Mouse (Mus musculus) c-Kit-negative CD71-positive TER-119-positive erythroid progenitor cells, embryonic 14.5 days (primary cell): ENCODE data around the gene Fank1.

ENCODE experiments used
- DNase-seq: peaks from one replicate; pipeline ENCODE4 v3.0.0-alpha.2; 2013; ENCODE audit warnings: low read depth, low spot score

The Fank1 gene

GRCm38 (mm10) chr7:133776626-133776996, at the start of gene Fank1:
Gene Fank1, plus strand, starts transcription at chr7:133776861.
- DNase-seq = peak; percentile 84

- no peak for DNase-seq
These were observed 49.6 kb upstream of the Fank1 start for GRCm38 (mm10) chr7:133727027-133727426.

- DNase-seq = no peak
These were observed 47.3 kb upstream of the Fank1 start for GRCm38 (mm10) chr7:133729351-133729750.

GRCm38 (mm10) chr7:133730324-133731191, 46.1 kb upstream of the Fank1 start:
- no peak for DNase-seq

GRCm38 (mm10) chr7:133731971-133732645, 44.6 kb upstream of the Fank1 start:
- no peak for DNase-seq

- no peak for DNase-seq
These were observed 36.1 kb upstream of the Fank1 start for GRCm38 (mm10) chr7:133740558-133740957.

GRCm38 (mm10) chr7:133742530-133743325, 33.9 kb upstream of the Fank1 start:
- DNase-seq = no peak

- no peak for DNase-seq
These were observed 33.0 kb upstream of the Fank1 start for GRCm38 (mm10) chr7:133743611-133744010.

- DNase-seq = no peak
These were observed 32.5 kb upstream of the Fank1 start for GRCm38 (mm10) chr7:133744209-133744608.

- no peak for DNase-seq
These were observed 32.0 kb upstream of the Fank1 start for GRCm38 (mm10) chr7:133744701-133745100.

- DNase-seq = no peak
These were observed 29.3 kb upstream of the Fank1 start for GRCm38 (mm10) chr7:133747372-133747771.

GRCm38 (mm10) chr7:133748753-133749152, 27.9 kb upstream of the Fank1 start:
- DNase-seq = no peak

GRCm38 (mm10) chr7:133750666-133751065, 26.0 kb upstream of the Fank1 start:
- DNase-seq = no peak

GRCm38 (mm10) chr7:133751163-133751562, 25.5 kb upstream of the Fank1 start:
- no peak for DNase-seq

GRCm38 (mm10) chr7:133757961-133758455, 18.7 kb upstream of the Fank1 start:
- no peak for DNase-seq

- DNase-seq = no peak
These were observed 17.9 kb upstream of the Fank1 start for GRCm38 (mm10) chr7:133758716-133759115.

- DNase-seq = no peak
These were observed 16.9 kb upstream of the Fank1 start for GRCm38 (mm10) chr7:133759611-133760353.

- DNase-seq = no peak
These were observed 14.0 kb upstream of the Fank1 start for GRCm38 (mm10) chr7:133762696-133763095.

- no peak for DNase-seq
These were observed 12.2 kb upstream of the Fank1 start for GRCm38 (mm10) chr7:133764425-133764824.

- DNase-seq = no peak
These were observed 11.3 kb upstream of the Fank1 start for GRCm38 (mm10) chr7:133765240-133765848.

GRCm38 (mm10) chr7:133765849-133766243, 10.8 kb upstream of the Fank1 start:
- no peak for DNase-seq
